Mouse (Mus musculus) layer of hippocampus, postnatal 25 days (tissue): ENCODE measurements around the gene S100a11. TPM values are rescaled to one million over a fixed set of nuclear protein-coding genes. Genes with fewer than 3 reads are reported as not detected.
"Not testable (repeated sequence)": the region's sequence is repeated elsewhere in the genome, so short reads cannot be mapped to it uniquely, and the experiment has no call there.

Experiments
- DNase-seq, 2 experiments: peaks; one replicate each; pipeline ENCODE4 v3.0.0; 2022; ENCODE audit warnings: mixed read lengths in 2 of 2, low spot score in 1 of 2; ENCODE audit errors: extremely low spot score in 1 of 2
- total RNA-seq, 2 experiments: library from RNA; stranded (reverse); gene quantifications; 2 replicates each; pipeline ENCODE4 v1.2.3; 2021

S100a11 gene
- total RNA-seq, 2 experiments from 2014 or later, result 6.1 to 8.5 TPM

DNA sequence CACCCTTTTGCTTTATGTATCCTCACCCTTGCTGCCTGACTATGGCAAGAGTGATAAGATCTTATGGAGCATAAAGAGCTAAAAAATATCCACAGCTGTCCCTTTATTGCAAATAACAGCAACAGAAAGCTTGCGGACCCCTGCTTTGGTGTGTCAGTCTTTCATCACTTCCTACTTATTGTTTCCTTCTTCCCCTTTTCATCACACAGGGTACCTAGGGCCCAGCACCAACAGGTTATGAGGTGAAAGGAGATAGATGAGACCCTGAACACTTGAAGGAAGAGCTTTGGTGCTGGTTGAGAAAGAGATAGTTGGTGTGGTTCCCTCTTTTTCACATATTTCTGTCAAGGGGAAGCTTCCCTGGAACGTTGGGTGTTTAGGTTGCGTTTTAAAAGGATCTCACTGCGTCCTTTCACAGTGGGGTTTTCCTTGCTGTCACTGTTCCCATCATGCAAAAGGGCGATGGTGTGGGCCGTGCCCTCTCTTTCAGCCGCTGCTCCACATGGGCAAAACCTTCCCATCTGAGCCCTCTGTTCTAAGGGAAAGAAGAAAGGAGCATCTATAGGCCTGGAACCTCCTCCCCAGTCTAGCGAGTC is 1.3 kb downstream of the S100a11 start:
- no peak for DNase-seq

DNA sequence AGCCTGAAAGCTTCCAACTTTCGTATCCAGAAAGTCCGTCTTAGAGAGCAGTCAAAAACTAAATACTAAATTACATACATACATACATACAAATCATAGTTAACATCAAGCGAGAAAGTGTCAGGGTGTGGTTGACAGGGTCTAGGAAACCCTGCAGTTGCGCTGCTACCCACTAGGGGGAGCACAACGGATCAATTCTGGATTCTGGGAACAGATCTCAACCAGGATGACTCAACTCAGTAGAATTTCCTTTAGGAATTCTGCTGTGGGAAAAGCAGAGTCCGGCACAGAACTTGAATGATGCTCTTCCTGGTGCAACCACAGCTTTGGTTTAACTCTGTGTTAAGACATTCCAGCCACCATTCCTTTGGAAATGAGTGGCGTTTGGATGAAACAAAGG is 2.3 kb downstream of the S100a11 start:
- DNase-seq, result peak; percentile 43 to 72

DNA sequence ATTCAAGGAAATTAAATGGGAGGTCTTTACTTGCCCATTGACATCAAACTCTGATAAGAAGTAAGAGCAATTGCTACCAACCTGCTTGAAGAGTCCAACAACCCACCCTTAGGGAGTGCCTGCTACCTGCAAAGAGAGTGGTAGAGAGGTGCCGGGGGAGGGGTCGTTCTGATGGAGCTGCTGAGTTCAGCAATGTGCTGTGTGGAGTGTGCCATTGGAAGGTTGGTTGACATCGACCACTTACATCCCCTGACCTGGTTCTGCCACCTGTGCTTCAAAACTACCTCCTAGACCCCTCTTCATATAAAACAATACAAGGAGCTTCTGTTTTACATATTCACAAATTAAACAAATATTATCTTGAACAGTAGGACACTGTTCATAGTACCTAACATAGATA is 7.0 kb downstream of the S100a11 start:
- DNase-seq, result no peak

DNA sequence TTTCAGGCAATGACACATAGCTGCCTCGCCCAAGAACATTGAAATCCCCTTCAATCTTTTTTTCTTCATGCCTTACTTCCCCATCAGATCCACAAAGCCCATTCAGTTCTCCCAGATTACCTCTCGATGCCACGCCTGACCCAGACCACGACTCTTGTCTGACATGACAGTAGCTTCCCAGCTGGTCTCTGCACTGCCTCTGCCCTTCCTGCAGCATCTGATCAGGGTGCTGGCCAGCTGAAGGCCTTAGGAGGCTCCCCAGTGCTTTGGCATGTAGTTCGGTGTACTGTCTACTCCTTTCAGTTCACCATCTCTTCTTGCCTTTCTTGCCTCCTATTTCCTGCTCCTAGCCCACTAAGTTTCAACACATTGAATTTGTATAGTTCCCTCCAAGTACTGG is 8.5 kb downstream of the S100a11 start:
- no peak for DNase-seq

DNA sequence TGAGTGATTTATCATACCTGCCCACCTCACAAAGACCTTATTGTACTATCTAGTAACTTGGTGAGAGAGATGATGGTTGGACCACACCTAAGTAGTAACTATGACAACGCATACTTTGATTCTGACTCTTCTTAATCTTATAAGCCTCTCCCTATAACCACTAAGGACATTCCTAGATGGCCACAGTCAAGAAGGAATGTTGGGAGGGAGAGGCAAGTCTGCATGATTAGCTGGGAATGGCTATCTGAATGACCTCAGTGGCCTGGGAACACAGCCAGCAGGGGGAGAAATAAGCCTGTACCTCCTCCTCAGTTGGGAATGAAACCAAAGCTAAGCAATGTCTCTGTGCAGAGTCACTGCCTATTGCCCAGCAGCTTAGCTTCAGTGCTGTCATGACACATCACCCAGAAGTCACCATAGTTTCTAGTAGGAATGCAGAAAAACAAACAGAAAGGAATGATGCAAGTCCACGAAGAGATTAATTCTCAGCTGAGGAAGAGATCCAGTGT is 16.8 kb downstream of the S100a11 start:
- no peak for DNase-seq

DNA sequence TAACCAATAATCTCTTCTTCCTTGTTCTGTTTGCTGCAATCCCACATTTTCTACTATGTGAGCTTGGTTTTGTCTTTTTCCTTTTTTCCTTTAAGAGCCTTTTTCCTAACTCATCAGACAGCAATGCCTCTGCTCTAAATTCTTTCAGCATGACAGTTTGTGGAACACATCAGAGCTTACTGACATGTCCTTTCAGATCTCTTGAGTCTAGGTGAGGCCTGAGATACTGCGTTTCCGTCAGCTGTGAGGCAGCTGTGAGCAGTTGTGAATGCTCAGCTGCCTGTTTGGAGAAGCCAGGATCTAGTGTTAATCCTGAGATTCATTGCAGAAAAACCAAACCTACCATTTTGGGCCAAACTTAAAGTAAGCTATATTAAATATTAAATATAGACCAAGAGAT is 18.2 kb downstream of the S100a11 start:
- DNase-seq, result no peak

DNA sequence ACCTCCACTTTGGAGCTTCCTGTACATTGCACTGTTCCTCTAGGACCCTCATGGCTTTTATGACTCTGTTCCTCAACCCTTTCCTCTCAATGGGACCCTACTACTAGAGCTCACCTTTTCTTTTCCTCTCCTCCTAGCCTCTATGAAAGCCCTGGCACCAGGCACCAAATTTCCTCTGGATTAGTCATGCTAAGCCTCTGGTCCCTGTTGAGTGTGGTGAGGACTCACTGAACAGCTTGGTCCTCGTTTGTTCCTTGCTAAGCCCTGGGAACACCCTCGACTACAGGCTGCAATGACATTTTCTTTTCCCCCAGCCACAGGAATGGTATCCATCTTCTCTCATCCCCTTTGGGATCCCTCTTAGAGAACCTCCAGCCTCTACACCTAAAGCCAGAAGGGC is 21.2 kb downstream of the S100a11 start:
- DNase-seq, result no peak

DNA sequence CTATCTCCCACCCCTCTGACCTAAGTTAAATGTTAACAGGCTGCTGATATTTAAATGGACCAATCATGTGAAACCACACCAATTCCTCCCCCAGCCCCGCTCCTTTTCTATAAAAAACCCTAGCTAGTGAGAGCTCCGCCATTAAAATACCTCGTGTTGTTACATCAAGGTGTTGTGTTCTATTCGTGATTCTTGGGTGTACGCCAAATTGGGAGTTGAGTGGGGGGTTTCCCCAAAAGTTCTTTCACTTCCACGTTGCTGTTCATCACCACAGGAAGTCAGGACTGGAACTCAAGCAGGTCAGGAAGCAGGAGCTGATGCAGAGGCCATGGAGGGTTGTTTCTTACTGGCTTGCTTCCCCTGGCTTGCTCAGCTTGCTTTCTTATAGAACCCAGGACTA is 23.9 kb downstream of the S100a11 start:
- not testable (repeated sequence) for DNase-seq

DNA sequence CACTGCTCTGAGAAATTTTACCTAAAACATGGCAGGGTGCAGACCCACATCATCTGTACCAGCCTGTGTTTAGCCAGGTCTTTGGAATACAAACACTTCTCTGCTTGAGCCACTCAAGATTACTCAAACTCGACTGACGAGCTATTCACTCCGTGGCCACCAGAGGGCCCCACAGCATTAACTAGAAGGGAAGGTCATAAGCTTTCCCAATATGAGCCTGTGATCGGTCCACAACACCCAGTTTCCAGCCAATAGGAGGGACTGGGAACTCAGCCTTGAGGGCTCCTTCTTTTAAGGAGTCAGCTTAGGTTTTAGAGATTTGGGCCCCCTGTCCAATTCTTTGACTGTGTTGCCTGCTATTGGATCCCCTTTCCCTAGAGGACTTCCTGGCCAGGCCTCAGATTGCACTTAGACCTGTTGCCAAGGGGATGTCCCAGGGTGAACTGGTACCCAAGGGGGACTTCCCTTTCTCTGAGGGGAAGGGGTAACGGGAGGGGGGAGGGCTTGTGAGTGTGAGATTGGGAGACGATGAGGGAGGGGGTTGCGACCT is 26.9 kb downstream of the S100a11 start:
- peak; percentile 76 to 94 for DNase-seq

DNA sequence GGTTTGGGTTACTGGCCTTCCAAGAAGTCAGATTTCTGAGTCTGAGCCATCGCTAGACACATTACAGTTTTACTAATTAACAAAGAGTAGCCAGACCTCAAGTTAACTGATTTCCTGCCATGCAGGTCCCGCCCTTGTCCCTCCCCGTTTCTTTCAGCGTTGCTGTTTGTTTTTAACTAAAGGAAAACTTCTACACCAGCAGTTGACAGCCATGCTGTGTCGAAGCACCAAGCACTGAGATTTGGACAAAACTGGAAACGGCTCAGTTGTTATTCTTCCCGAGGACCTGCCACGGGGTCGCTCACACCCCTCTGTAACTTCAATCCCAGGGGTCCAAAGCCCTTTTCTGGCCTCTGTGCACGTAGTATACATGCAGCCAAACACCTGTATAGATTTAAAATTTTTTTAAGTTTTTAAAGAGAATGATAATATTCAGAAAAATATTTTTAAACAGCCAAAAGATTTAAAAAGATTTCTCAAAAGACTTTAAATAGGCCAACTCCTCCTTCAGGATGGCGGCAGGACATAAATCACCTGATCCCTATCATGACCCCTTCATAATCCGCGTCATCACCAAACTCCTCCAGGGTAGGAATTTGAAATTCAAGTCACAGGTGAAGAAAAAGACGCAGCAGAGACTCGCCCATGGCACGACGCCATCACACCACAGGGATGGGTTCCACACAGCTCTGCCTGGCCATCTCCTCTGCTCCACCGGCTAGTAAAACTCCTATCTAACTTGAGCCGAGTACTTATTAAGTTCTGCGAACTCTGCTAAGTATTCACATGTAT is 27.7 kb downstream of the S100a11 start:
- DNase-seq, result no peak

DNA sequence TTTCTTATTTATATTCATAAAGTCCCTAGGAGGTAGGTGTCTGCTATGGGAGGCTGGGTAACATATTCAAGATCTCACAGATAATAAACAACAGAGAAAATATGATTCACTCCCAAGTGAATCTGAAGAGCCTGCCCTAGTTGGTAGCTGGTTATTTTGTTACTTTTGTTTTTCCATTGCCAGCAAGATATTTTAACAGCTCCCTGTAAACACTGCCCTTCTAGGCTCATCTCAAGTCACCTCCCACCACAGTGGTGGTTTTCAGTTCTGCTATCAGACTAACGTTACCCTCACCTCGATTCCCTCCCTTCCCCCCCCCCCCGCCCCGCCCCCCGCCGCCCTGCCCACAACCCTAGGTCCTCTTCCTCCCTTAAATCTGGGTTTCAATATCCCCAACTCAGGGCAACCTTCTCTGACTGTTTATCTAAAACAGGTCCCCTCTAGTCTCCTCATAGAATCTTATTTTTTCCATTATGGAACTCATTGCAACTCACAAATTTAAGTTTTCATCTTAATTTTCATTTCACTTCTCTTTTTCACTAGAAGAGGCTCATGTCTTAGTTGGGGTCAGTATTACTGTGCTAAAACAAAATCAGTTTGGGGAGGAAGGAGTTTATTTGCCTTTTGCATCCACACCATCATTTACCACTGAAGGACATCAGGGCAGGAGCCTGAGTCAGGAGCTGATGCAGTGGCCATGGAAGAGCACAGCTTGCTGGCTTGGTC is 28.4 kb downstream of the S100a11 start:
- no peak for DNase-seq

DNA sequence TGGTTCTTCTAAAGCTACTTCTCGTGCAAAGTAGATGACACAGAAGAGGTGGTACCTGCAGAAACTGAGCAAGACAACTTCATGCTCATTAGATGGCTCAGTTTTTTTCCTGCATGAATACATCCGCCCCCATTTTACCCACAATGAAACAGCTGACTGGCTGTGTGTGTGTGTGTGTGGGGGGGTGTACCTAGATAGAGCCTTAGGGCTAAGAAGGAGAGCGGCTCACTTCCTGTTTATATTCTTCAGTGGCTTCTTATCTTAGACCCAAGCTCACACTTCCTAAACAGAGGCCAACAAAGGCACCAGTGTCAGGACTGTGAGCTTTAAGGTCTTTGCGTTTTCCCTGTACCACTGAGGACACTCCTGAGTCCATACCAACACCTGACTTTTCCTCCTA is 29.7 kb downstream of the S100a11 start:
- no peak for DNase-seq

DNA sequence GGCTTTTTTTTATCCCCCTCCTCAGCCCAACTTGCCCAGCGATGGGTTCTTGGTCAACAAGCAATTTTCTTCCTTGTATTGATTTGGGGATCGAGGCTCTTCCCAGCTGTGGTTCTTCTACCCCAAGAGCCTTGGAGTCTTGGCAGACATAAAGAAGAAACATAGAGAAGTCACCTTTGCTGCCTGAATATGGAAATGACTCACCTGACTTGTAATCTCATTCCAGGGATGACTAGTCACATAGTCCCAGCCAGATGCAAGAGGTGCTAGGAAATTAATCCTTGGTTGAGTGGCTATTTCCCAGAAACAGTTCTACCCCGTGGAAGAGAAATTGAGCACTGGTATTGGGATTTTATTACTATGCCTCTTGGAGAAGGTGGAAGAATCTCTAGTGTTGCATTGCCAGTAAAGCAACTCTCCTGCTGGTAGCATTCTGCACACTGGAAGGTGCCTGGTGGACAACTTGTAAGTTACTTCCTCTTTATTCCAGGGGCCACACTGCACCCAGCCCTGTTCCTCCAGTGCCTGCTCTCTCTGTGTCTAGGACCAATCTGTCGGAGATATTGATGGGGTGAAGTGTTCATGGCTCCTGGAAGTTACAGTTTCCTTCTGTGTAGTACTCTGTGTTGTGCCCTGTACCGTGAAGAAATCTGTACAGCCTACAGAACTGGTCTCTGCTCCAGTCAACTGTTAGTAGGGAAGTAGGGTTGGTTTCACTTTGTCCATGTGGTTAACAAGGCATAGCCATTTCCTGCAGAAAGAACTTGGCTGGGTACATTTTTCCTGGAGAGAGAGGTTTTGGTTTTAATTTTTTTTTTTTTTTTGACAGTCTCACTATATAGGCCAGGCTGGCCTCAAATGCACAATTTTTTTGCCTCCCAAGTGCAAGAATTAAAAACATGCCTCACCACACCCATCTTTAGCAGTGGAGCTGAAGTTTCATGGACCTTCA is 31.9 kb downstream of the S100a11 start:
- DNase-seq, result no peak

DNA sequence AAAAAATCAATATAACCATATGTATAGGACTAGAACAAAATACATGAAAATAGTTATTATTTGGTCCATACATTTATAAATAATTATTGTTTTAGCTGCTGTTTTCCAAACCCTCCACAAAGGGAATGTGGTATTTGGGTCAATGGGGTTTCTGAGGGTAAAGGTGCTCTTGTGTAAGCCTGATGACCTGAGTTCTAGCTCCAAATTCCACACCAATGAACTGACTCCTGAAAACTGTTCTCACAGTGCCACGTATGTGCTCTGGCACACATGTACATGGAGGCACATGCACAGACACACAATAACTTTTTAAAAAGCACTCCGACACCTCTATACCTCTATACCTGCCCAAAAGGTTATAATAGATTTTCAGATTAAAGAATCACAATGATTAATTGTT is 33.0 kb downstream of the S100a11 start:
- no peak for DNase-seq

DNA sequence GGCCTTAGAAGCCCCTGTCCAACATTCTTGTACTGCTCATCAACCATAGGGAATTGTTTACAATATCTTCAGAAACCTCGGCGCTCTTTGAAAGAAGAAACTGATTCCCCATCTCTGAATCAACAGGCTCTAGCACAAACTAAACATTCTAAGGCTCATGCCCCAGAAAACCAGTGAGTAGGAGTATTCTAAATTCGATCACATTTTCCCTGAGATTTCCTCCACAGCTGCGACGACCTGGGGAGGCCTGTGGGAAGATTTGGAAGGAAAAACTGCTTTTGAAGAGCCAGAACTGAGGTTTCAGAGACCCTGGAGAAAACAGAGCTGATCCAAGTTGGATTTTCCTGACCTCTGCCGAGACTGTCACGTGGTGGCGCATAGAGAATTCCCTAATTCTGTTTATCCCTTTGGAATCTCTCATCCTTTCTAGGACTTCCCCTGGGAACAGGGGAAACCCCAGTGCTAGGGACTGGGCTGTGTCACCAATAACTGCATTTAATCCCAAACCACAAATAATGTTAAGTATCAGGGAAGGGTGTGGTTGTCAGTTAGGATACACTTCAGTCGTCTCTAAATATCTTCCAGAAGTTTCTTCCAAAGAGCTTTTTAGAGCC is 33.6 kb downstream of the S100a11 start:
- no peak for DNase-seq

DNA sequence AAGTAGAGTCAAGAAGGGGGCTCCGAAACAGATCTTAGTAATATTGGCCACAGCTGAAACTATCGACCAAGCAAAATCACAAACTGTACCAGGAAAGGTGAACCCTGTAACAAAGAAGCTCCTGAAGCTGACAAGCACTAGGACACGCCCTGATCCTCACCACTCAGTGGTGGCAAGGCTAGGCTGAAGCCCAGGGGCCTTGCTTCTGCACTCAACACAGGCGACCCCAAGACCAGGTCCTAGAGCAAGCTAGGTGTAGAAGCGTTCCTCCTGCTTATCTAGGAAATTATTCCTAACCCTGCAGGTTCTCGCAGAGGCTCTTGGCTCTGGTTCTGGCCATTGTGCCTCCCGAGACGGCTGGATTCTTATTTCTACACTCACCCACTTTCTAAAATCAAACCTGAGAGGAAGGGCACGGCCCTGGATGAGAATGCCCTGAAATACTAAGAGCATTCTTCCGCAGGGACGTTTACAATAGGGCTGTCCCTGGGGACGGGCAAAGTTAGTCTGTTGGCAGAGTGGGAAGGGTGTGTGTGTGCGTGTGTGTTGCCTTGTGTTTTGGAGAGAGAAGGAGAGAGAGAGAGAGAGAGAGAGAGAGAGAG is 34.2 kb downstream of the S100a11 start:
- DNase-seq, result no peak

DNA sequence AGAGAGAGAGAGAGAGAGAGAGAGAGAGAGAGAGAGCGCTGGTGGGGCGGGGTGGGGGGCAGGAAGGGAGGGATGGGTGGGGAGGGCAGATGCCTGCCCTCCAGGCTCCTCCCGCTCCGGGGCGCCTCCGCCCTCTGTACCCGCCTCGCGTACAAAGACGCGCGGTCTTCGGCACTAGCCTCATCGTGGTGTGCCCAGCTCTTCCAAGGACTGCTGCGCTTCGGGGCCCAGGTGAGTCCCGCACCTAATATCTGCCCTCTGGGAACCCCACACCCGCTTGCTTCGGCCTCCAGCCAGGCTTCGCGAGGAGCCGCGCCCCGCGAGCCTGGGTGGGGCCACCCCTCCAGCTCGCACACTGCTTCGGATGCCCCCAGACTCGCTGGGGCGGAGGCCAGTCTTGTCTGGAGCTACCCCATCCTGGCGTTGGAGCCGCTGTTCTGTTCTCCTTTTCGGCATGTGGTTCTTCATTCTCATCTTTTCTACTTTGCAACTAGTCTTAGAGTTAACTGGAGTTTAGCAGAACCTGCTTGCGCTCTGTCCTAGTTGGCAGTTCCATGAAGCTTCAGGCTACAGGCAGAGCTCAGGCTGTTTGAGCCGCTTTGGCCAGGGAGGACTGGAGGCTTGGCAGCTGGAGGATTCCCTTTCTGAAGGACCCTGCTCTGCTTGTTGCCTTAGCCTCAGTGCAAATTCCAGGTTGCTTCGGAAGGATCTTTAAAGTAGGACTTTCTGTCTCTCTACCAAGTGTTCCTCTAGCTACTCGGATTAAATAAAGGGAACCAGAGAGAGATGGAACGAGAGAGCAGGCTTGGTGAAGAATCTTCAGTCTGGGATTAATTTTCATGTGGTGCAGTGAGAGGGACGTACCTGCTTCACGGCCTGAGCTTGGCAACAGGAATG is 34.9 kb downstream of the S100a11 start, which contains the start of gene S100a10:
TSS of gene S100a10 (plus strand) at position 100 of the 897 bp plus-strand sequence.
- DNase-seq, result peak; percentile 7 to 19

DNA sequence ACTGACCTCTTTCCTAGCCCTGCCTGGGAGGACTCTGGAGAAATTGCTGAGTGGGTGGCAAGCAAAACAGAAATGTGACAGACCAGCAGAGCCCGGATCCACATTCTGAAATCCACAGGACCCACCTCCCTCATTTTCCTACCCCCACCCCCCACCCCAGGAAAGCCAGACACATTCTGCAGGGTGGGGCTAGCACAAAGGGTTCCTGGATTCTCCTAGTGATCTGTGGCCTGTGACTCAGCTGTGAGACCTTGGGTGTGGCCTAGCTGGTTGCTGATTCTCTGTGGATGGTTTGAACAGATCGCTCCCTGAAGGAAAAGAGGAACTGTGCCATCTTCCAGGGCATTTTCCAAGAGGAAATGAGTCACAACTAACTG is 35.6 kb downstream of the S100a11 start:
- no peak for DNase-seq
